Mouse (Mus musculus): ENCODE results near the gene Pard3b.

Gene Pard3b

GRCm38 (mm10) chr1:61756771-61757170 is 118.1 kb downstream of the Pard3b start:
- DNase-seq, result no peak

- DNase-seq, result peak; percentile 42 to 55
Observed at GRCm38 (mm10) chr1:61771213-61771612, 132.6 kb downstream of the Pard3b start.

GRCm38 (mm10) chr1:61778731-61779130 is 140.1 kb downstream of the Pard3b start:
- DNase-seq, result no peak

- no peak for DNase-seq
Observed at GRCm38 (mm10) chr1:61779906-61780305, 141.3 kb downstream of the Pard3b start.

GRCm38 (mm10) chr1:61796296-61796695 is 157.7 kb downstream of the Pard3b start:
- peak; percentile 6 to 13 for DNase-seq

- no peak for DNase-seq
Observed at GRCm38 (mm10) chr1:61820213-61820612, 181.6 kb downstream of the Pard3b start.

GRCm38 (mm10) chr1:61825560-61826191 is 187.1 kb downstream of the Pard3b start:
- no peak for DNase-seq

- DNase-seq, result no peak
Observed at GRCm38 (mm10) chr1:61837006-61837544, 198.5 kb downstream of the Pard3b start.

- DNase-seq, result no peak
Observed at GRCm38 (mm10) chr1:61846606-61847005, 208.0 kb downstream of the Pard3b start.

- no peak for DNase-seq
Observed at GRCm38 (mm10) chr1:61849029-61849714, 210.5 kb downstream of the Pard3b start.

GRCm38 (mm10) chr1:61850471-61850870 is 211.8 kb downstream of the Pard3b start:
- no peak for DNase-seq

- DNase-seq, result no peak
Observed at GRCm38 (mm10) chr1:61851176-61851575, 212.6 kb downstream of the Pard3b start.

- DNase-seq, result no peak
Observed at GRCm38 (mm10) chr1:61867286-61868082, 228.9 kb downstream of the Pard3b start.

GRCm38 (mm10) chr1:61874875-61875274 is 236.3 kb downstream of the Pard3b start:
- DNase-seq, result no peak

GRCm38 (mm10) chr1:61879706-61880470 is 241.3 kb downstream of the Pard3b start:
- DNase-seq, result no peak

- DNase-seq, result peak; percentile 78 to 84
Observed at GRCm38 (mm10) chr1:61896048-61896447, 257.4 kb downstream of the Pard3b start.

- DNase-seq, result no peak
Observed at GRCm38 (mm10) chr1:61903271-61904007, 264.8 kb downstream of the Pard3b start.

GRCm38 (mm10) chr1:61904036-61904435 is 265.4 kb downstream of the Pard3b start:
- no peak for DNase-seq

- peak; percentile 78 for DNase-seq
Observed at GRCm38 (mm10) chr1:61912931-61913330, 274.3 kb downstream of the Pard3b start.

- DNase-seq, result no peak
Observed at GRCm38 (mm10) chr1:61924958-61925357, 286.3 kb downstream of the Pard3b start.

- DNase-seq, result no peak
Observed at GRCm38 (mm10) chr1:61925541-61925940, 286.9 kb downstream of the Pard3b start.
